Mouse (Mus musculus) stomach, embryonic 16.5 days (tissue): ENCODE measurements around the gene Olfr802. TPM values are rescaled to one million over a fixed set of nuclear protein-coding genes. Genes with fewer than 3 reads are reported as not detected.

Experiments used
- microRNA-seq: library from miRNA; unstranded; fragments of <30 nt; microRNA quantifications from one replicate; pipeline ENCODE4, GENCODE M21; 2016
- polyA plus RNA-seq: library from polyadenylated mRNA; unstranded; fragments of >200 nt; fragmentation: Nextera tagmentation; extraction: Ambion mirVana; gene quantifications from 2 replicates; pipeline ENCODE4 v1.2.1, GENCODE M21; 2015

Olfr802 gene
- polyA plus RNA-seq, 1 experiment from 2014 or later: not detected

Small RNA genes within 50 kb of the gene (microRNA-seq; reads per million reads assigned to microRNA genes)
- gene Gm24485: not detected

Other genes starting within 250 kb of the Olfr802 start
- gene Olfr787, start 226.3 kb downstream of the Olfr802 start, polyA plus RNA-seq: not detected in 2 replicates
- gene Olfr788, start 217.2 kb downstream of the Olfr802 start, polyA plus RNA-seq: not detected in 2 replicates
- gene Olfr789, start 203.4 kb downstream of the Olfr802 start, polyA plus RNA-seq: not detected in 2 replicates
- gene Olfr790, start 189.7 kb downstream of the Olfr802 start, polyA plus RNA-seq: not detected in 2 replicates
- gene Olfr791, start 166.4 kb downstream of the Olfr802 start, polyA plus RNA-seq: not detected in 2 replicates
- not detected in 2 replicates for gene Olfr792, start 149.0 kb downstream of the Olfr802 start, polyA plus RNA-seq
- not detected in 2 replicates for gene Olfr794, start 120.5 kb downstream of the Olfr802 start, polyA plus RNA-seq
- not detected in 2 replicates for gene Olfr796, start 75.6 kb downstream of the Olfr802 start, polyA plus RNA-seq
- not detected in 2 replicates for gene Olfr798, start 60.2 kb downstream of the Olfr802 start, polyA plus RNA-seq
- gene Olfr799, start 50.7 kb downstream of the Olfr802 start, polyA plus RNA-seq: not detected in 2 replicates
- gene Olfr800, start 30.5 kb downstream of the Olfr802 start, polyA plus RNA-seq: not detected in 2 replicates
- gene Olfr801, start 14.3 kb downstream of the Olfr802 start, polyA plus RNA-seq: not detected in 2 replicates
- not detected in 2 replicates for gene Olfr803, start 6.1 kb upstream of the Olfr802 start, polyA plus RNA-seq
- not detected in 2 replicates for gene Olfr804, start 15.0 kb upstream of the Olfr802 start, polyA plus RNA-seq
- gene Olfr805, start 41.2 kb upstream of the Olfr802 start, polyA plus RNA-seq: not detected in 2 replicates
- gene Olfr806, start 53.8 kb upstream of the Olfr802 start, polyA plus RNA-seq: not detected in 2 replicates
- not detected in 2 replicates for gene Olfr807, start 69.6 kb upstream of the Olfr802 start, polyA plus RNA-seq
- not detected in 2 replicates for gene Olfr808, start 77.3 kb upstream of the Olfr802 start, polyA plus RNA-seq
- not detected in 2 replicates for gene Olfr809, start 86.5 kb upstream of the Olfr802 start, polyA plus RNA-seq
- gene Olfr810, start 106.7 kb upstream of the Olfr802 start, polyA plus RNA-seq: not detected in 2 replicates
- gene Olfr811, start 116.2 kb upstream of the Olfr802 start, polyA plus RNA-seq: not detected in 2 replicates
- gene Olfr812, start 157.9 kb upstream of the Olfr802 start, polyA plus RNA-seq: not detected in 2 replicates
- gene Olfr813, start 167.2 kb upstream of the Olfr802 start, polyA plus RNA-seq: not detected in 2 replicates
- not detected in 2 replicates for gene Olfr814, start 191.7 kb upstream of the Olfr802 start, polyA plus RNA-seq
- not detected in 2 replicates for gene Olfr815, start 217.7 kb upstream of the Olfr802 start, polyA plus RNA-seq
- gene Olfr816, start 227.4 kb upstream of the Olfr802 start, polyA plus RNA-seq: not detected in 2 replicates